Mouse (Mus musculus) heart, embryonic 14.5 days (tissue): ENCODE results near the gene Rin1. TPM values are rescaled to one million over a fixed set of nuclear protein-coding genes. Genes with fewer than 3 reads are reported as not detected.
A peak's percentile ranks its signal among the peaks of the same experiment; 100 is the strongest.

Source experiments
- ATAC-seq: fragments of 200-750 bp; cut with Nextera tagmentation; 2 replicates; pipeline ENCODE4 v1.8.0; 2017; ENCODE audit warnings: low read depth, moderate TSS enrichment; ENCODE audit not compliant: insufficient number of reproducible peaks, insufficient read depth, low FRiP score
- H3K27ac ChIP-seq, 2 experiments: fragments of 200-500 bp in 1 of 2; fragments of 300-500 bp in 1 of 2; sonication (generic) in 1 of 2; replicated peaks in 1 of 2; 2 replicates each; pipeline ENCODE4 v1.5.1; 2012 to 2014; ENCODE audit warnings: low read depth in 2 of 2, low read length in 2 of 2, control low read depth in 1 of 2, mild to moderate bottlenecking in 1 of 2, mixed read lengths in 1 of 2; ENCODE audit not compliant: control insufficient read depth in 1 of 2, insufficient read depth in 1 of 2
- H3K27me3 ChIP-seq: fragments of 300-500 bp; sonication (generic); 2 replicates; pipeline ENCODE4 v1.6.1; 2014; ENCODE audit warnings: mild to moderate bottlenecking, low read length, control low read depth; ENCODE audit not compliant: control insufficient read depth, insufficient read depth
- H3K36me3 ChIP-seq: fragments of 300-500 bp; sonication (generic); 2 replicates; pipeline ENCODE4 v1.6.1; 2014; ENCODE audit warnings: mild to moderate bottlenecking, control low read depth, low read length, mixed read lengths; ENCODE audit not compliant: control insufficient read depth, insufficient read depth
- H3K4me1 ChIP-seq, 2 experiments: fragments of 200-500 bp in 1 of 2; fragments of 300-500 bp in 1 of 2; sonication (generic) in 1 of 2; 2 replicates each; pipeline ENCODE4 v1.6.1; 2012 to 2014; ENCODE audit warnings: low read length in 2 of 2, control low read depth in 1 of 2, mixed read lengths in 1 of 2; ENCODE audit not compliant: control insufficient read depth in 2 of 2, insufficient read depth in 2 of 2
- H3K4me2 ChIP-seq: fragments of 300-500 bp; sonication (generic); 2 replicates; pipeline ENCODE4 v1.6.1; 2014; ENCODE audit warnings: mild to moderate bottlenecking, low read length
- H3K4me3 ChIP-seq, 2 experiments: fragments of 200-500 bp in 1 of 2; fragments of 300-500 bp in 1 of 2; sonication (generic) in 1 of 2; 2 replicates each; pipeline ENCODE4 v1.5.1; 2012 to 2014; ENCODE audit warnings: low read length in 2 of 2, mild to moderate bottlenecking in 2 of 2, control low read depth in 1 of 2, low read depth in 1 of 2, moderate library complexity in 1 of 2; ENCODE audit not compliant: control insufficient read depth in 1 of 2, insufficient read depth in 1 of 2
- H3K9ac ChIP-seq: fragments of 300-500 bp; sonication (generic); 2 replicates; pipeline ENCODE4 v1.6.1; 2014; ENCODE audit warnings: mild to moderate bottlenecking, low read length
- H3K9me3 ChIP-seq: fragments of 300-500 bp; sonication (generic); 2 replicates; pipeline ENCODE4 v1.6.1; 2016; ENCODE audit warnings: low read length, control low read depth; ENCODE audit not compliant: control insufficient read depth
- WGBS: fragments of 180-500 bp; shearing (Covaris S2); extraction: QIAGEN DNeasy Blood & Tissue Kit; methylation state at CpG from one replicate; pipeline ENCODE4 v1.1.7; 2014; 5-methylcytosine and 5-hydroxymethylcytosine counted together
- polyA plus RNA-seq: library from polyadenylated mRNA; unstranded; fragments of >200 nt; fragmentation: Nextera tagmentation; extraction: Ambion mirVana; gene quantifications from 2 replicates; pipeline ENCODE4 v1.2.1, GENCODE M21; 2014

Gene Rin1
- polyA plus RNA-seq, 1 experiment from 2014 or later, result 1.9 TPM

DNA sequence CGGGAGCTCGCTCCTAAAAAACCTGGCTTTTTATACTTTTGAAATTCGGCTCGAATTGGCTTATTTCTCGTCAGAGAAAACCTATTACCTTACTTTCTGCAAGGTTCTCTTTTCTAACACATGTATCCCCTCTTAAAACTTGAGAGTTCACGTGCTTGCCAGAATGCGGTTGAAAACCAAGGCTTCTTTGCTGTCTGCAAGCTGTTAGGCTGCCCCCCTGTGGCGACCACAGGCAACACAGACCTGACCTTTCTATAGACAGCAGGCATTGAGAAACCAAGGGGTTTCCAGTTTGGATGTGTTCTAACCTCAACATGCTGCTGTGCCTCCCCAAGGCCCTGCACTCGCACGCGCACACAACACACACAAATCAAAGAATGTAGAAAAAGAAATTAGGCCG, 33.5 kb upstream of the Rin1 start:
- no peak for ATAC-seq
- Histone ChIP-seq H3K4me3 (peak overlapping the region in 1 of 2 experiments; percentile 10; a peak in 1 of 4 replicates), H3K4me2 (peak overlapping the region; percentile 55), H3K9me3 (no peaks in the 10 kb centered on the region), H3K27me3 (no peaks in the 10 kb centered on the region), H3K36me3 (no peaks in the 10 kb centered on the region), H3K4me1 (peaks cover 14 to 18% of the 10 kb centered on the region in 2 experiments), H3K9ac (peak overlapping the region; percentile 58), H3K27ac (peak overlapping the region; percentile 92 to 94)
- WGBS, result 16% methylated on average over 12 of the region's 12 CpGs

DNA sequence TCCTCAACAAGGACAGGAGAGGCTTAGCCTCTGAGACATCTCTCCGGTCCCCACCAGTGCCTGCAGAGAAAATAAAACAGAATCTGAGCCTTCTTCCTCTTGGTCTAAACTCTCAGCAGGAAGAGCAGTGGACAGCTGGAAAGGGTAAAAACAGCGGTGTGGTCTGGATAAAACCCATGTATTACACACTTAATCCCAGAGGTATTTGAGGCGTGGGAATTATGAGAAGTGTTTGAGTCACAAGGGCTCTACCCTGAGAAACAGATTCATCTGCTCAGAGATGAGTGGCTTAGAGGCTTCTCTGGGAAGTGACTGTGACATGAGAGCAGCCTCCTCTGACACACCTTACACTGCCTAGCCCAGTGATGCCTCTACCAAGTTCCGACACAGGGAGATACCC, 32.7 kb upstream of the Rin1 start:
- 67% methylated on average over 4 of the region's 4 CpGs for WGBS
- H3K4me3 ChIP-seq, result no peak overlapping the region
- no peaks in the 10 kb centered on the region for H3K36me3 ChIP-seq
- ATAC-seq, result no peak
- peaks cover 14 to 18% of the 10 kb centered on the region in 2 experiments for H3K4me1 ChIP-seq
- no peak overlapping the region for H3K4me2 ChIP-seq
- no peaks in the 10 kb centered on the region for H3K9me3 ChIP-seq
- no peaks in the 10 kb centered on the region for H3K27me3 ChIP-seq
- no peak overlapping the region for H3K9ac ChIP-seq
- no peak overlapping the region for H3K27ac ChIP-seq

DNA sequence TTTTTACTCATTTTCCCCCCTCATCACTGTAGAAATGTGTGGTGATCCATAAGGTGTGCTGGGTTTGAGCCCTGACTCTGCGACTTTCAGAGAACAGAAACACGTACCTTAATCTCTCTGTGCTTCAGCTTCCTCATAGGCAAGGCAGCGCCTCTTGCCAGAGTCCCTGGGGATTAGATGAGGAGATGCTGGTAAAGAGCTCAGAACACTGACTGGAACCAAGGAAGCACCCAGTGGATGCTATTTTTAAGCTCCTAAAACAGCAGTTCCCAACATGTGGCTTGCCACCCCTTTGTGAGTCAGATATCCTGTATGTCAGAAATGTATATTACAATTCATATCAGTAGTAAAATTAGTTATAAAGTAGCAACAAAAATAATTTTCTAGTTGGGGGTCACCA, 32.1 kb upstream of the Rin1 start:
- Histone ChIP-seq H3K9ac (no peak overlapping the region), H3K4me2 (no peak overlapping the region)

DNA sequence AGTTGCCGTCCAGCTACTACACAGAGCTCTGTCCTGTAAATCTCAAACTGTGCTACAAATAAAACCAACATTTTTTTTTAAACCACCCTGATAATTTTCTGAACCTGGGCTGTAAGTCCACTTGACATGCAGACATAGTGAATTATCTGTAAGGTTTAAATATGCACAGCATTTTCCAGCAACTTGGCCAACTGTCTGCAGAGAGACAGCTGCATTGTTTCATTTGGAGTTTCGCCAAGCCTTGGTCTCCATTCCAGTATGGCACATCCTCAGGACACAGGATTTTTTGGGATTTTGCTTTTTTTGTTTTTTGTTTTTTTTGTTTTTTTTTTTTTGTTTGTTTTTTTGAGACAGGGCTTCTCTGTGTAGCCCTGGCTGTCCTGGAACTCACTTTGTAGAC, 28.9 kb upstream of the Rin1 start:
- 73% methylated on average over 2 of the region's 2 CpGs for WGBS
- no peak for ATAC-seq
- Histone ChIP-seq H3K9me3 (no peaks in the 10 kb centered on the region), H3K27me3 (no peaks in the 10 kb centered on the region), H3K9ac (no peak overlapping the region), H3K4me3 (no peak overlapping the region), H3K4me1 (peaks cover 8 to 10% of the 10 kb centered on the region in 2 experiments), H3K27ac (no peak overlapping the region), H3K4me2 (no peak overlapping the region), H3K36me3 (peaks cover 9% of the 10 kb centered on the region)

More for the DNA sequence above, 32.1 kb upstream of the Rin1 start:
- Histone ChIP-seq H3K9me3 (no peaks in the 10 kb centered on the region), H3K4me3 (no peak overlapping the region), H3K27ac (no peak overlapping the region), H3K36me3 (no peaks in the 10 kb centered on the region), H3K4me1 (peaks cover 14 to 18% of the 10 kb centered on the region in 2 experiments), H3K27me3 (no peaks in the 10 kb centered on the region)
- 69% methylated on average over 3 of the region's 3 CpGs for WGBS
- no peak for ATAC-seq

DNA sequence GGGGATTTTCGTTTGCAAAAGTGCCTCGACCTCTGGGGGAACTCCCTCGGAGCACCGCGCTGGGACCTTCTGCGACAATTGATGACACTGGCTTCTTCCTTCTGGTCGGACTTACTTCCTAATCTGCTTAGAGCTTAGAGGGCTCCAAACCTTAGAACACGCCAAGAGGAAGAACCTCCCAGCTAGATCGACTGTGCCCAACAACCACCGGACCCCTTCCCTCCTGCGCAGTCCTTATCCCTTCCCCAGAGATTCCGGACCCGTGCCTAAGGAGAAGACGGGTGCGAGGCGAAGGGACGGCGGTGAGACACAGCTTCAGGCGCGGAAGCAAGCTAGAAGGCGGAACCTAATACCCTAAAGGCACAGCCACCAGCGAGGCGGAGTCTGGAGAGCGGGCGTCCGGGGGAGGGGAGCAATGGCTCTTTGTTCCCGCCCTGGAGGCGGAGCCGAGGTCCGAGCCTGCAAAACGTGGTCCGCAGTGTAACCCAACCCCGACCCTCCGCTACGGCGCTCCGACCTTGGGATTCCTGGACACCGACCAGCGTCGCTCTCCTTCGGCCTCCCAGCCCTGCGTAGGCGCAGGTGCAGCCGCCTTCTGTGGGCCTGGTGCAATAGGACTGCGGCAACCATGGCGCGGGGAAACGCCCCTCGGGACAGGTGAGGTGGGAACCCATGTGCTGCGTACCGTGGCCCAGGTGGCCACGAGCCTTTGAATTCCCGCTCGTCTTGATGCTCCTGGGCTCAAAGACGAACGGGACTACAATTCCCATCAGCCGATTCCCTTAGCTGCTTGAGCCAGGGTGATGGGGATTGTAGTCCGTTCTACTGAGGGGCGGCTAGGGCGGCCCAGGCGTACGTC, 26.4 kb upstream of the Rin1 start, which contains the start of gene Slc29a2:
TSS of gene Slc29a2 (plus strand) at position 240 of the 859 bp plus-strand sequence.
- WGBS, result under 1% methylated on average over 59 of the region's 62 CpGs
- no peaks in the 10 kb centered on the region for H3K27me3 ChIP-seq
- peaks cover 33% of the 10 kb centered on the region for H3K36me3 ChIP-seq
- peak within 1 kb of the TSS; percentile 93 to 96 for H3K27ac ChIP-seq
- peaks cover 2 to 6% of the 10 kb centered on the region in 2 experiments; a peak in 3 of 4 replicates for H3K4me1 ChIP-seq
- peak within 1 kb of the TSS; percentile 65 to 85 for H3K4me3 ChIP-seq
- H3K9me3 ChIP-seq, result no peaks in the 10 kb centered on the region
- peak within 1 kb of the TSS; percentile 75 for H3K9ac ChIP-seq
- peak within 1 kb of the TSS; percentile 81 for H3K4me2 ChIP-seq
- peak; percentile 95 for ATAC-seq

DNA sequence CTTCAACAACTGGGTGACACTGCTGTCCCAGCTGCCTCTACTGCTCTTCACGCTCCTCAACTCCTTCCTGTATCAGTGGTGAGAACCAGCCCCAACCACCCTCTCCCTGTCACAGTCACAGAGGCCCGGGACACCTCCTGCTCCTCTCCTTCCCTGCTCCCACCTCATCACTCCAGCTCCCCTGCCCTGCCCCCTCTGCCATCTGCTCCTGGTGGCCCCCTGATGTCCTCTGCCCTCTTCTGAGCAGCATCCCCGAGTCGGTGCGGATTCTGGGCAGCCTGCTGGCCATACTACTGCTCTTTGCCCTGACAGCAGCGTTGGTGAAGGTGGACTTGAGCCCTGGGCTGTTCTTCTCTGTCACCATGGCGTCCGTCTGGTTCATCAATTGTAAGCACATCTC, 24.2 kb upstream of the Rin1 start:
- no peak for ATAC-seq
- whole genome bisulfite sequencing, result 89% methylated on average over 8 of the region's 8 CpGs
- Histone ChIP-seq H3K4me1 (peaks cover 2 to 6% of the 10 kb centered on the region in 2 experiments; a peak in 3 of 4 replicates), H3K4me2 (no peak overlapping the region), H3K9me3 (no peaks in the 10 kb centered on the region), H3K36me3 (peaks cover 56% of the 10 kb centered on the region), H3K9ac (no peak overlapping the region), H3K4me3 (no peak overlapping the region), H3K27ac (no peak overlapping the region), H3K27me3 (no peaks in the 10 kb centered on the region)

DNA sequence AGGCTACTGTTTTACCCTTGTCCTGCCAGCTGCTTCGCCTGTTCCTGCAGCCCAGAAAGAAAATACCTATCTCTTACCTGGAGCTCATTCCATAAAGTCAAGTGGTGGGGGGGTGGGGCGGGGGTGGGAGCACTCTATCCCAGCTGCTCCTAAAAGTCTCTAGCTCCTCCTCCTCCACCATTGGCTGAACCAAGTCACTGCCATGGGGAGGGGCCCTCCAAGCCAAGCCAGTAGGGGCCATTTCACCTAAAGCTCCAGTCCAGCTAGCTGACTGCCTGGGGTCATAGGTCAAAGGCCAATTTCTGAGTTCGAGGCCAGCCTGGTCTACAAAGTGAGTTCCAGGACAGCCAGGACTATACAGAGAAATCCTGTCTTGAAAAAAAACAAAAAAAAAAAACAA, 17.6 kb upstream of the Rin1 start:
- H3K27ac ChIP-seq, result no peak overlapping the region
- WGBS, result 73% methylated on average over 3 of the region's 3 CpGs
- ATAC-seq, result no peak
- no peak overlapping the region for H3K9ac ChIP-seq
- H3K4me2 ChIP-seq, result no peak overlapping the region
- H3K36me3 ChIP-seq, result peaks cover 44% of the 10 kb centered on the region
- 0 out of 4 replicates have a peak, but pooled peaks cover 0 to 3% of the 10 kb centered on the region in 2 experiments for H3K4me1 ChIP-seq
- no peaks in the 10 kb centered on the region for H3K27me3 ChIP-seq
- no peaks in the 10 kb centered on the region for H3K9me3 ChIP-seq
- H3K4me3 ChIP-seq, result no peak overlapping the region
